In genomic region chr3:28709740-28710139, GRCm38 (mm10) we compare ENCODE assay signal across 11 mouse cellular contexts. TPM values are rescaled to one million over a fixed set of nuclear protein-coding genes. Genes with fewer than 3 reads are reported as not detected.
DNase-seq lines count a peak whose midpoint lies in the region; ATAC-seq lines count a peak whose summit lies in the region.
"Had no signal": no experiment of that assay in that cellular context is flagged by ENCODE, and none has a peak within 500 bp of the region (broad histone marks: within the 10 kb centered on the region; RNA-seq: fewer than 3 reads in every experiment).

No protein-coding gene starts in this region.

- H3K4me3 ChIP-seq in forebrain, embryonic 16.5 days (replicated peaks; ENCODE audit: low read length): no peak overlapping the region
- H3K4me3 ChIP-seq: erythroblast, embryonic 14.5 days; limb, embryonic 13.5 days had no signal

- intact Hi-C loops in heart, postnatal 14 days (cut with DNase I): no loop called here

- ATAC-seq in forebrain, embryonic 16.5 days: no peak
- ATAC-seq: activated CD4-positive, CD25-positive, alpha-beta regulatory T cell, adult 4 months had no signal

- peak; percentile 37 for DNase-seq in heart, adult 11 months
- DNase-seq in heart, postnatal 14 days: no peak
- peak; percentile 34 for DNase-seq in thymus, postnatal 14 days
- DNase-seq in thymus, postnatal 4 days: no peak
- DNase-seq in induced T-regulatory cell, adult 2 months (ENCODE audit: low read depth): peak; percentile 76
- DNase-seq in right cerebral cortex, postnatal 10 days (ENCODE audit: low spot score in 2 of 2): no peak
- no peak for DNase-seq in spleen, postnatal 4 days (ENCODE audit: low spot score in 2 of 2)

- WGBS in forebrain, embryonic 16.5 days: 82% methylated on average over 1 of the region's 1 CpGs

- H3K9me3 ChIP-seq in forebrain, embryonic 16.5 days (ENCODE audit: control insufficient read depth, low read length): no peaks in the 10 kb centered on the region
- H3K9me3 ChIP-seq: limb, embryonic 13.5 days had no signal

- no peaks in the 10 kb centered on the region for H3K27me3 ChIP-seq in forebrain, embryonic 16.5 days (replicated peaks; ENCODE audit: control insufficient read depth, insufficient read depth, low read length)
- H3K27me3 ChIP-seq: limb, embryonic 13.5 days had no signal

- no peaks in the 10 kb centered on the region for H3K4me1 ChIP-seq in forebrain, embryonic 16.5 days (replicated peaks; ENCODE audit: control insufficient read depth, insufficient read depth, low read length)
- H3K4me1 ChIP-seq: limb, embryonic 13.5 days had no signal

- no peak overlapping the region for H3K27ac ChIP-seq in forebrain, embryonic 16.5 days (ENCODE audit: low read length)
- H3K27ac ChIP-seq: limb, embryonic 13.5 days had no signal

- no peaks in the 10 kb centered on the region for H3K36me3 ChIP-seq in forebrain, embryonic 16.5 days (ENCODE audit: control insufficient read depth, insufficient read depth)
- H3K36me3 ChIP-seq: limb, embryonic 13.5 days had no signal

- H3K4me2 ChIP-seq in forebrain, embryonic 16.5 days (ENCODE audit: low read length): no peak overlapping the region
- H3K4me2 ChIP-seq: limb, embryonic 13.5 days had no signal

- H3K9ac ChIP-seq in forebrain, embryonic 16.5 days (replicated peaks; ENCODE audit: low read depth, low read length): no peak overlapping the region
- H3K9ac ChIP-seq: limb, embryonic 13.5 days had no signal

RNA-seq across cellular contexts. Expression of gene Slc2a2, which starts 12.0 kb away (rescaled TPM):
- total RNA-seq in heart, postnatal 14 days (2021): under 1 TPM in 1 of 2 experiments, not detected in 1; 0.07 TPM
- not detected in 2 replicates for polyA plus RNA-seq in forebrain, embryonic 16.5 days (2015; fragmentation: Nextera tagmentation; extraction: Ambion mirVana)

Comparison
In these comparisons a context has a peak if more than half of its experiments do, and no peak if none do; other contexts are left out.
1. DNase-seq: peak in heart, adult 11 months (single experiment), thymus, postnatal 14 days (single experiment) and induced T-regulatory cell, adult 2 months (single experiment); none in heart, postnatal 14 days (0 of 2), thymus, postnatal 4 days (single experiment), right cerebral cortex, postnatal 10 days (0 of 2) and spleen, postnatal 4 days (0 of 2).